Mouse (Mus musculus): ENCODE measurements at regions not wholly inside any gene's neighbourhood (a gene's known extent, or its start where the extent isn't known, plus 50 kb on each side); places are given as distances from the start of the nearest gene placed in this dataset.

- DNase-seq (ENCODE audit: low spot score in 2 of 2), result no peak
Observed at GRCm38 (mm10) chr7:70649760-70650377, 283.3 kb upstream of the Nr2f2 start.

GRCm38 (mm10) chr7:70646801-70647200, 280.3 kb upstream of the Nr2f2 start:
- DNase-seq (ENCODE audit: low spot score in 2 of 2), result no peak

- no peak for DNase-seq (ENCODE audit: low spot score in 2 of 2)
Observed at GRCm38 (mm10) chr7:70643694-70644301, 277.3 kb upstream of the Nr2f2 start.

GRCm38 (mm10) chr7:70643055-70643454, 276.5 kb upstream of the Nr2f2 start:
- no peak for DNase-seq (ENCODE audit: low spot score in 2 of 2)

GRCm38 (mm10) chr7:70641217-70641616, 274.7 kb upstream of the Nr2f2 start:
- no peak for DNase-seq (ENCODE audit: low spot score in 2 of 2)

GRCm38 (mm10) chr7:70640574-70640973, 274.0 kb upstream of the Nr2f2 start:
- no peak for DNase-seq (ENCODE audit: low spot score in 2 of 2)

GRCm38 (mm10) chr7:70638161-70638560, 271.6 kb upstream of the Nr2f2 start:
- no peak for DNase-seq (ENCODE audit: low spot score in 2 of 2)

GRCm38 (mm10) chr7:70634016-70634415, 267.5 kb upstream of the Nr2f2 start:
- DNase-seq (ENCODE audit: low spot score in 2 of 2), result no peak

- peak; percentile 7 to 11 for DNase-seq (ENCODE audit: low spot score in 2 of 2)
Observed at GRCm38 (mm10) chr7:70633577-70633976, 267.0 kb upstream of the Nr2f2 start.

- no peak for DNase-seq (ENCODE audit: low spot score in 2 of 2)
Observed at GRCm38 (mm10) chr7:70625643-70626231, 259.2 kb upstream of the Nr2f2 start.

GRCm38 (mm10) chr7:70624727-70625642, 258.4 kb upstream of the Nr2f2 start:
- no peak for DNase-seq (ENCODE audit: low spot score in 2 of 2)

GRCm38 (mm10) chr7:70624031-70624726, 257.6 kb upstream of the Nr2f2 start:
- DNase-seq (ENCODE audit: low spot score in 2 of 2), result no peak

- no peak for DNase-seq (ENCODE audit: low spot score in 2 of 2)
Observed at GRCm38 (mm10) chr7:70619400-70619799, 252.9 kb upstream of the Nr2f2 start.

GRCm38 (mm10) chr7:70618270-70618669, 251.7 kb upstream of the Nr2f2 start:
- no peak for DNase-seq (ENCODE audit: low spot score in 2 of 2)

GRCm38 (mm10) chr7:70606511-70606910, 240.0 kb upstream of the Nr2f2 start:
- no peak for DNase-seq (ENCODE audit: low spot score in 2 of 2)

GRCm38 (mm10) chr7:70604471-70605174, 238.1 kb upstream of the Nr2f2 start:
- no peak for DNase-seq (ENCODE audit: low spot score in 2 of 2)

- DNase-seq (ENCODE audit: low spot score in 2 of 2), result no peak
Observed at GRCm38 (mm10) chr7:70593027-70593426, 226.5 kb upstream of the Nr2f2 start.

- DNase-seq (ENCODE audit: low spot score in 2 of 2), result no peak
Observed at GRCm38 (mm10) chr7:70591361-70592256, 225.1 kb upstream of the Nr2f2 start.

GRCm38 (mm10) chr7:70589713-70590112, 223.2 kb upstream of the Nr2f2 start:
- no peak for DNase-seq (ENCODE audit: low spot score in 2 of 2)

GRCm38 (mm10) chr7:70588061-70588460, 221.5 kb upstream of the Nr2f2 start:
- no peak for DNase-seq (ENCODE audit: low spot score in 2 of 2)

Measured in right cerebral cortex, postnatal 36 days (tissue).